Mouse (Mus musculus) cortical plate, adult 2 months (tissue): Measurements from ENCODE around the gene Pde12.

ENCODE experiments used
- CTCF ChIP-seq: fragments of 200-500 bp; IDR thresholded peaks from 2 replicates; pipeline ENCODE4 v1.5.1; 2011; ENCODE audit warnings: mild to moderate bottlenecking, control low read depth, low read length; ENCODE audit not compliant: insufficient read depth; ENCODE audit errors: extremely low read depth
- POLR2A ChIP-seq: fragments of 200-500 bp; IDR thresholded peaks from 2 replicates; pipeline ENCODE4 v1.6.1; 2011; ENCODE audit warnings: mild to moderate bottlenecking, low read length, control low read depth; ENCODE audit not compliant: insufficient read depth; ENCODE audit errors: extremely low read depth

- TF ChIP-seq CTCF (no peak), POLR2A (no peak)
These were observed 1.1 kb downstream of the Pde12 start for GRCm38 (mm10) chr14:26668371-26669291.
